Mouse (Mus musculus): ENCODE data around the gene Ugt1a6b.

GRCm38 (mm10) chr1:88105656-88106055, 2.6 kb downstream of the Ugt1a6b start:
- TF ChIP-seq CTCF (IDR thresholded peaks at IDR 0.05; ENCODE audit: insufficient read depth, low read length) (no peak), POLR2A (IDR thresholded peaks at IDR 0.05; ENCODE audit: borderline replicate concordance, extremely low read depth, low read depth, low read length) (no peak)
